Mouse (Mus musculus) kidney, postnatal 36 days (tissue): Measurements from ENCODE around the gene Polr2a.

Source experiments
- DNase-seq, 2 experiments: peaks; one replicate each; pipeline ENCODE4 v3.0.0; 2021 to 2022; ENCODE audit warnings: mixed read lengths in 2 of 2

Polr2a gene

GRCm38 (mm10) chr11:69752686-69753085 lies 5.8 kb downstream of the Polr2a start:
- DNase-seq: no peak

- DNase-seq: no peak
Observed at GRCm38 (mm10) chr11:69751635-69752034, 6.8 kb downstream of the Polr2a start.

DNA sequence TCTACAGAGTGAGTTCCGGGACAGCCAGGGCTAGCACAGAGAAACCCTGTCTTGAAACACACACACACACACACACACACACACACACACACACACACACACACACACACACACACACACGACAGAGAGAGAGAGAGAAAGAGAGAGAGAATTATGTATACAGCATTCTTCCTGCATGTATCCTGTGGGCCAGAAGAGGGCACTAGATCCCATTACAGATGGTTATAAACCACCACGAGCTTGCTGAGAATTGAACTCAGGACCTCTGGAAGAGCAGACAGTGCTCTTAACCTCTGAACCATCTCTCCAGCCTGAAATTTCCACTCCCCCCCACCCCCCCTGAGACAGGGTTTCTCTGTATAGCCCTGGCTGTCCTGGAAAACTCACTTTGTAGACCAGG lies 27.0 kb downstream of the Polr2a start:
- DNase-seq: peak in 1 of 2 experiments; percentile 28

- DNase-seq: peak; percentile 62 to 83
Observed at GRCm38 (mm10) chr11:69729063-69729462, 29.4 kb downstream of the Polr2a start.

DNA sequence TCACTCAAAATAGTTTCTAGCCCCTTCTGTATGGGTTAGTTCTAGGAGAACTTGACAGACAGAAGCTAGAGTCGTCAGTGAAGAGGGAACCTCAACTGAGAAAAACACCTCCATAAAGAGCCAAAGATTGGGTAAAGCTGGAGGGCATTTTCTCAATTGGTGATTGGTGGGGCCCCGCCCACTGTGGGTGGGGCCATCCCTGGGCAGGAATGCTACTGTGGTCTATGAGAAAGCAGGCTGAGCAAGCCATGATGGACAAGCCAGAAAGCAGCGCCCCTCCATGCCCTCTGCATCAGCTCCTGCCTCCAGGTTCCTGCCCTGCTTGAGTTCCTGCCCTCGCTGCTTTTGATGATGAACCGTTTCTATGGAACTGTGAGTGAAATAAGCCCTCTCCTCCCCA lies 32.5 kb downstream of the Polr2a start:
- peak in 1 of 2 experiments; percentile 35 for DNase-seq

DNA sequence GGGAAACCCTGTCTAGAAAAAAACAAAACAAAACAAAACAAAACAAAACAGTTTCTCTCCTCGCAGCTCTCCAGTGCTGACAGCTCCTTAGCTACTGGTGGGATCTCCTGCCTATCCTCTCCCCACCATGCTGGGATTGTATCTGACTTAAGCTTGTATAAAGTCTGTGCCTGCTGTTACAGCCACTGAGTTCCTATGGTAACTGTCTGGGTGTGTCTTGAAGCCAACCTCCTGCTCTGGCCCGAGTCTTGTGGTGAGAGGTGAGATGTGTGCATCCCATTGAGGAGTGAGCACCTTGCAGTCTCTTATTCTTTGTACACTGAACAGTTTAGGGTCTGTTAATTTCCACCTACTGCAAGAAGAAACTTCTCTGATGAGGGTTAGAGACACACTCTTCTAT lies 35.4 kb downstream of the Polr2a start:
- DNase-seq: no peak

DNA sequence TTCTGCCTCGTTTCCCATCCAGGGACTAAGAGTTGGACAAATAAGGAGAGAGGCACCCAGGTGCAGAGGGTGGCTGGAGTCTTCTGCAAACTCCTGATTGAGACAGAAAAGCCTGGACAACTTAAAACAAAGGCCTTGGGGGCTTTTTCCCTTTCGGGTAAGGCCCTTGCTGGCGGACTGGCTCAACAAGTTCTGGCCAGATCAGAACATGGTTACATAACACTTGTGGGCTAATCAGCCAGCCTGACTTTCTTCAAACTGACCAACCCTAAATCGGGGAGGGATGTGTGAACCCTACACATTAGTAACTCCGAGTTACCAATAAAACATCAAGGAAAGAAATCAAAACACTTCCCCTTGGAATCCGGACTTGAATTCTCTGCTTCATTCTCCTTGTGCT lies 37.6 kb downstream of the Polr2a start:
- DNase-seq: no peak

- DNase-seq: no peak
Observed at GRCm38 (mm10) chr11:69719423-69719822, 39.0 kb downstream of the Polr2a start.

GRCm38 (mm10) chr11:69718661-69719060 lies 39.8 kb downstream of the Polr2a start:
- peak; percentile 53 to 54 for DNase-seq

- DNase-seq: peak in 1 of 2 experiments; percentile 29
Observed at GRCm38 (mm10) chr11:69716953-69717352, 41.5 kb downstream of the Polr2a start.

DNA sequence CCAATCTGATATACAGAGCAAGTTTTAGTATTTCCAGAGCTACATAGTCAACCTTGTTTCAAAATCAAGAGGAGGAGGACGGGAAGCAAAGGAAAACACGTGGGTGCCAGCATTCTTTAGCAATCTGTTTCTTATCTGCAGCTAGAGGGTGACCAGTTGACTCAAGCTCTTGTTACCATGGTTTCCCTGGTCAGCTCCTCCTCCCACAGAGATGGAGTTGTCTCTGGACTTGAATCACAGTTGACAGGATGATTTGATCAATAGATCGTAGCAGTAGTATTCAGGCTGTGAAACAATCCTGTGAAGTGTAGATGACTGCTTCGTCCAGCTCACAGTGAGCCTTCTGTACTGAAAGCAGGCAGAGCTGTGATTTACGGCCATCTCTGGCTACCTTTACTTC lies 42.5 kb downstream of the Polr2a start:
- peak in 1 of 2 experiments; percentile 44 for DNase-seq

DNA sequence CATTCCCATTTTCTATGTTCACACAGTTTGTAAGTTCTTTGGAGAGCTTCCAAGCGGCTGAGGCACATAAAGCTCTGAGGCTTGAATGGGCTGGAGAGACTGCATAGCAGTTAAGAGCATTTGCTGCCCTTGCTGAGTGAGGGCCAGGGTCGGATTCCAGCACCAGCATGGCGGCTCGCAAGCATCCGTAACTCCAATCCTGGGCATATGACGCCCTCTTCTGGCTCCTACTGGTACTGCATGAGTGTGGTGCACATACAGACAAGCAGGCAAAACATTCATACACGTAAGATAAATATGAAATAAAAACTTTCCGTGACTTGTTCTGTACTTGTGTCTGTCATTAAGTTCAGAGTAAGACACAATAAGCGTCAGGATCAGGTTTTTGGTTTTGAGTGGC lies 43.0 kb downstream of the Polr2a start:
- peak; percentile 58 to 83 for DNase-seq

GRCm38 (mm10) chr11:69714636-69715329 lies 43.7 kb downstream of the Polr2a start:
- peak; percentile 78 to 83 for DNase-seq

GRCm38 (mm10) chr11:69712954-69713672 lies 45.3 kb downstream of the Polr2a start:
- DNase-seq: peak; percentile 36 to 66

DNA sequence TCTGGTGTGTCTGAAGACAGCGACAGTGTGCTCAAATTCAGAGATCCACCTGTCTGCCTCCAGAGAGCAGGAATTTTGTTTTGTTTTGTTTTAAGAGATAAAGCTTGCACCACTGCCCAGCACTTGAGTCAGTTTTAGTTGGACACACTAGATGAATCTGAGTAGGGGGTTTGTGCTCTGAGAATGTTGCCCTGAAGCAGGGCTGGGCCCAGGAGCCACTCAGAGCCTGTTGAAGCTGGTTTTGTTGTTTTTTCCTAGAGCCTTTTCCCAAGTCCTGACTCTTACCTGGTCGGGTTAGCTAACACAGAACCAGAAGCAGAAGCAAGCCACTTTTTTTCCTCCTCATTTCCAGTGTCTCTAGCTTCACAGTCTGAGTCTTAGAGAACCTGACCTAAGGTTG lies 47.4 kb downstream of the Polr2a start:
- no peak for DNase-seq

DNA sequence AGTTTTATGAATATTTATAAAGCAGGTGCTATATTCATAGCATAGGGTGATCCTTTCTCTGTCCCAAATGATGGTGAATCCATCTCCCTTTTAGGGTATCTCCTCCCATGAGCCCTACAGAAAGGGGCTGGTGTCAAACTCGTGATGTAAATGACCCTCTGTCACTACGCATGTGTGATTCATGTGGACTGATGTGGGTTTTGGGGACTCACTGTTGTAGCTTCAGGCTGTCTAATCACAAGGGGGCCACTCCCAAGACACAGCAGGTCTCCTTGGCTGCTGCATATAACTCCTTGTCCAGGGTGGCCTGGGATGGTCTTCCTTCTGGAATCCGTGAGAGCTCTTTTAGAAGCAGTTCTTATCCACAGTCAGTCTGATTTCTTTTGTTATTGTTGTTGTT lies 48.0 kb downstream of the Polr2a start:
- DNase-seq: no peak

- DNase-seq: no peak
Observed at GRCm38 (mm10) chr11:69709554-69710446, 48.6 kb downstream of the Polr2a start.

DNA sequence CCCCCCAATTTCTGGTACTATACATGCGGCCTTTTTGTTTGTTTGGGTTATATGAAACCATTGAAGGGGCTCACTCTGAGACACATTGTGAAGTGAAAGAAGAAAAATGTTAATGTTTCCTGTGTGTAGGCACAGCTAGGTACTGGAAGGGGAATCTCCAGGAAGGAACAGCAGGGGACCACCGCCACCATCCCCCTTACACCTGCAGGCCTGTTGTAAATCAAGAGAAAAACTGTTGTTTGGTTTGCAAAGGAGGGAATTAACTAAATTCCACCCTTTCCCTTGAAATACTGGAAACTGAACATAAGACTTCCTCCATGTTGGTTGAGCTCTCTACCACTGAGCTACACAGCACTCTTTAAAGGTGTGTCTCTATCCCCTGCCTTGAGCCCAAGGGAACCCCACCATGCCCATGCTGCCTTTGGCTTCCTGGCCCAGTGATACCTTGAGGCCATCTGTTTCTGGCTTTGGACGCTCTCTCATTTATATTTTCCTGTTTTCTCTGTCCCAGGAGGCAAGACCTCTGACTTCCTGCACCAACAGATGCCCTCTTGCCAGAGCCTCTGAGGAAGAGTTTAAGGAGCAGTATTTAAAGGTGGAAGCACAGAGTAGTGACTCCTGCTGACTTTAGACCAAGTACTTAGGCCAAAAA lies 49.7 kb downstream of the Polr2a start:
- no peak for DNase-seq

- DNase-seq: no peak
Observed at GRCm38 (mm10) chr11:69707873-69708381, 50.5 kb downstream of the Polr2a start.

- DNase-seq: no peak
Observed at GRCm38 (mm10) chr11:69707480-69707847, 51.0 kb downstream of the Polr2a start.

DNA sequence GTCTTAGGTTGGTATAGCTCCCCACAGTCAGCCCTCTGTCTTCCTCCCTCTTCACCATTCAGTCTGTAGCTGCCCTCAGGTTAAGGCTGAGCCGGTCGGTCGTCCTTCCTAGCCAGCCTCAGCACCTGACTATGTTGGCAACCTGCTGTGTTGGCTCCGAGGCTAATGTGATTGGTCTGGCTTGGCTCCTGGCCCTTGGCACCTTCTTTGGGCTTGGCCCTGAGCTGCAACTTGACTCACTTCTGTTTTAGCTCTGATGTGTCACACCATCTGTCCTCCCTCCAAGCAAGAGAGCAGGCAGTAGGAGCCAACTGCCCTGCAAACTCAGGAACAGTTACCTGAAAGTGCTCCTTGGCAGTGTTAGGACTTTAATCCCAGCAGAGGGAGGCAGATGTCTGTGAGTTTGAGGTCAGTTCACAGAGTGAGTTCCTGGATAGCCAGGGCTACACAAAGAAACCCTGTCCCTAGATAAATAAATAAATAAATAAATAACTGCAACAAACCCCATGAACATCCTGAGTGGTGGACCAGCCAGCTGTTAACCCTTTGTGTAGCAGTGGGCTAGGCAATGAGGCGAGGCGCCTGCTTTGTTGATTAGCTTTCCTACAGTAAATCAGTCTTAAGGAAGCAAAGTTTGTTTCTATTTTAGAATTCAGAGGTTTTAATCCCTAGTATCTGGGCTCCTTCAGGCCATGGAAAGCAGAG lies 51.5 kb downstream of the Polr2a start:
- peak; percentile 89 to 92 for DNase-seq

- DNase-seq: no peak
Observed at GRCm38 (mm10) chr11:69704613-69705010, 53.8 kb downstream of the Polr2a start.
